Mouse (Mus musculus) heart, postnatal 10 days (tissue): ENCODE measurements around the gene Fcna. TPM values are rescaled to one million over a fixed set of nuclear protein-coding genes. Genes with fewer than 3 reads are reported as not detected.
A peak's percentile ranks its signal among the peaks of the same experiment; 100 is the strongest.

Experiments
- DNase-seq, 2 experiments: peaks; one replicate each; pipeline ENCODE4 v3.0.0; 2021
- intact Hi-C: fragments of 180-260 bp; cut with DNase I; formaldehyde crosslinking; loops from one replicate; pipeline ENCODE4 v1.15.1; 2025
- total RNA-seq, 2 experiments: library from RNA; stranded (reverse); gene quantifications; 2 replicates each; pipeline ENCODE4 v1.2.3; 2021

Gene Fcna
- total RNA-seq, result 1 to 10 TPM; 2.7 to 3.7 TPM

- intact Hi-C loops, result no loop called here
- no peak for DNase-seq
These were observed at the start of gene Fcna for GRCm38 (mm10) chr2:25627811-25628210. TSS of gene Fcna (minus strand) at chr2:25628030.

GRCm38 (mm10) chr2:25676486-25676885 lies 48.7 kb upstream of the Fcna start, which contains the start of gene Lcn6:
TSS of gene Lcn6 (plus strand) at chr2:25676786.
- intact Hi-C loops, result no loop called here
- no peak for DNase-seq

- intact Hi-C loops, result no loop called here
- no peak for DNase-seq
These were observed 38.7 kb upstream of the Fcna start for GRCm38 (mm10) chr2:25666516-25666915.

GRCm38 (mm10) chr2:25664125-25664524 lies 36.3 kb upstream of the Fcna start:
- intact Hi-C loops, result no loop called here
- DNase-seq, result no peak

- peak; percentile 55 to 72 for DNase-seq
- intact Hi-C loops, result no loop called here
These were observed 35.7 kb upstream of the Fcna start for GRCm38 (mm10) chr2:25663511-25663910.

GRCm38 (mm10) chr2:25661245-25661970 lies 33.6 kb upstream of the Fcna start:
- intact Hi-C loops, result no loop called here
- peak; percentile 12 to 22 for DNase-seq

GRCm38 (mm10) chr2:25660279-25660678 lies 32.4 kb upstream of the Fcna start:
- intact Hi-C loops, result no loop called here
- DNase-seq, result peak; percentile 26 to 33

- no peak for DNase-seq
- intact Hi-C loops, result no loop called here
These were observed 29.8 kb upstream of the Fcna start, which contains the start of gene Lcn5 for GRCm38 (mm10) chr2:25657652-25658051. TSS of gene Lcn5 (plus strand) at chr2:25657952.

GRCm38 (mm10) chr2:25657246-25657645 lies 29.4 kb upstream of the Fcna start:
- intact Hi-C loops, result no loop called here
- DNase-seq, result peak; percentile 34 to 40

GRCm38 (mm10) chr2:25656691-25657090 lies 28.9 kb upstream of the Fcna start:
- DNase-seq, result peak; percentile 65 to 66
- intact Hi-C loops, result no loop called here

GRCm38 (mm10) chr2:25654502-25654901 lies 26.7 kb upstream of the Fcna start:
- intact Hi-C loops, result no loop called here
- no peak for DNase-seq

- intact Hi-C loops, result no loop called here
- no peak for DNase-seq
These were observed 25.1 kb upstream of the Fcna start, which contains the start of gene Lcn8 for GRCm38 (mm10) chr2:25652902-25653301. TSS of gene Lcn8 (plus strand) at chr2:25653120.

GRCm38 (mm10) chr2:25639890-25640289 lies 12.1 kb upstream of the Fcna start:
- DNase-seq, result peak; percentile 35 to 71
- intact Hi-C loops, result no loop called here

- no peak for DNase-seq
- intact Hi-C loops, result no loop called here
These were observed 6.2 kb upstream of the Fcna start for GRCm38 (mm10) chr2:25634046-25634445.

GRCm38 (mm10) chr2:25633616-25634015 lies 5.8 kb upstream of the Fcna start:
- no peak for DNase-seq
- intact Hi-C loops, result no loop called here

- DNase-seq, result no peak
- intact Hi-C loops, result no loop called here
These were observed 908 bp upstream of the Fcna start for GRCm38 (mm10) chr2:25628738-25629137.

- intact Hi-C loops, result no loop called here
- no peak for DNase-seq
These were observed 1.8 kb downstream of the Fcna start for GRCm38 (mm10) chr2:25625986-25626385.

- intact Hi-C loops, result no loop called here
- DNase-seq, result peak; percentile 91 to 93
These were observed 6.3 kb downstream of the Fcna start, which contains the start of gene Tmem141 for GRCm38 (mm10) chr2:25621229-25622200. TSS of gene Tmem141 (minus strand) at chr2:25622005.

- intact Hi-C loops, result no loop called here
These were observed 7.0 kb downstream of the Fcna start for GRCm38 (mm10) chr2:25620852-25621228.

GRCm38 (mm10) chr2:25620386-25620785 lies 7.4 kb downstream of the Fcna start:
- intact Hi-C loops, result no loop called here
- DNase-seq, result no peak

More at GRCm38 (mm10) chr2:25620852-25621228, 7.0 kb downstream of the Fcna start:
- no peak for DNase-seq

- DNase-seq, result no peak
These were observed 10.3 kb downstream of the Fcna start, which contains the start of gene Ccdc183 for GRCm38 (mm10) chr2:25617578-25617977. TSS of gene Ccdc183 (minus strand) at chr2:25617678.

More at GRCm38 (mm10) chr2:25617578-25617977, 10.3 kb downstream of the Fcna start, which contains the start of gene Ccdc183:
- intact Hi-C loops, result no loop called here
